Mouse (Mus musculus) telencephalon, adult 2 months (tissue): ENCODE data around the gene Yars.
A peak's percentile ranks its signal among the peaks of the same experiment; 100 is the strongest.
"Not testable (repeated sequence)": the region's sequence is repeated elsewhere in the genome, so short reads cannot be mapped to it uniquely, and the experiment has no call there.

Experiments
- DNase-seq: peaks from one replicate; pipeline ENCODE4 v3.0.0-alpha.2; 2011; ENCODE audit warnings: low read depth, low spot score

The Yars gene

GRCm38 (mm10) chr4:129188803-129189541, 588 bp upstream of the Yars start:
- DNase-seq: peak; percentile 10

GRCm38 (mm10) chr4:129190538-129190937, 978 bp downstream of the Yars start:
- peak; percentile 3 for DNase-seq

GRCm38 (mm10) chr4:129191691-129192090, 2.1 kb downstream of the Yars start:
- DNase-seq: no peak

GRCm38 (mm10) chr4:129194280-129194679, 4.7 kb downstream of the Yars start:
- DNase-seq: no peak

DNA sequence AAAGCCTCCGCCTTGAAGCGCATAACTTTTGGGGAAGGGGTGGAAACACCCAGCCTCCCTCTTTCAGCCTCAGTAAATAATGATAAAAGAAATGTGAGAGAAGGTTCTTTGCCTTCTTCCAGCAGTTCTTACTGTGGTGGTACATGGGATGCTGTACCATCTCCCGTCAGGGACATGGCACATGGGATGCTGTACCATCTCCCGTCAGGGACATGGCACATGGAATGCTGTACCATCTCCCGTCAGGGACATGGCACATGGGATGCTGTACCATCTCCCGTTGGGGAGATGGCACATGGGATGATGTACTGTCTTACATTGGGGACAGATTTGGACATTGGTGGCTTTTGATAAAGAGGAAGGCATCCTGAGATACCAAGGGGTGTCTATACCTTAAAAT, 8.0 kb downstream of the Yars start:
- DNase-seq: no peak

DNA sequence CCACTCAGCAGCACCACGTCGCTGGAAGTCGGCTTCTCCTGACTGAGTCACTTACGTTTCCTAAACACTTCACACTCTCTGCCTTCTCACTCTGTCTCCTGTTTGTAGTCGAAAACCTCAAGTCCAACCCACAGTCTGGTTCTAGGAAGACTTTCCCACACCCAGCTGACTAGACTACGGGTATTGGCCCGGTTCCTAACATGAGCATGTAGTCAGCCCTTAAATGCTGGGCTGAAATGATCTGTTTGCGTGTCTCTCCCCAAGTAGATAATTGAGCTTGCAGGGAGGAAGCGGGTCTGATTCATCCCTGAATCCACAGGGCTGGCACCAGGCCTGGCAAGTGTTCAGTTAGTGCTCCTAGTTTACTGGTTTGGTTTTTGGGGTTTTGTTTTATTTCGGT, 15.1 kb downstream of the Yars start:
- peak; percentile 59 for DNase-seq

- no peak for DNase-seq
Measured at GRCm38 (mm10) chr4:129206792-129207191, 17.2 kb downstream of the Yars start.

DNA sequence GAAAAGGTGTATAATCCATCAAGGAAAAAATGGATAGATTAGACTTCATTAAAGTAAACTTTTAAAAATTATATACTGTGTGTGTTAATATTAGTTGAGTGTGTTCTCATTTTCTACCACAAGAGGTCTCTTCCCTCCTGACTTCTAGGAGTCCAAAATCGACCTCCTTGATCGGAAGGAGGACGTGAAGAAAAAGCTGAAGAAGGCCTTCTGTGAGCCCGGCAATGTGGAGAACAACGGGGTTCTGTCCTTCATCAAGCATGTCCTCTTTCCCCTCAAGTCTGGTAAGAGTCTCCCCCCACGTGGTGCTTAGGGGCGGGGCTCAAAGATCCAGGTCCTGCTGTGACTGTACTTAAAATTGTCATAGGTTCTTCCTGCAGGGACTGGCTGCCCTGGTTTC, 19.9 kb downstream of the Yars start:
- no peak for DNase-seq

GRCm38 (mm10) chr4:129211461-129211860, 21.9 kb downstream of the Yars start:
- DNase-seq: no peak

GRCm38 (mm10) chr4:129212486-129212885, 22.9 kb downstream of the Yars start:
- DNase-seq: not testable (repeated sequence)

DNA sequence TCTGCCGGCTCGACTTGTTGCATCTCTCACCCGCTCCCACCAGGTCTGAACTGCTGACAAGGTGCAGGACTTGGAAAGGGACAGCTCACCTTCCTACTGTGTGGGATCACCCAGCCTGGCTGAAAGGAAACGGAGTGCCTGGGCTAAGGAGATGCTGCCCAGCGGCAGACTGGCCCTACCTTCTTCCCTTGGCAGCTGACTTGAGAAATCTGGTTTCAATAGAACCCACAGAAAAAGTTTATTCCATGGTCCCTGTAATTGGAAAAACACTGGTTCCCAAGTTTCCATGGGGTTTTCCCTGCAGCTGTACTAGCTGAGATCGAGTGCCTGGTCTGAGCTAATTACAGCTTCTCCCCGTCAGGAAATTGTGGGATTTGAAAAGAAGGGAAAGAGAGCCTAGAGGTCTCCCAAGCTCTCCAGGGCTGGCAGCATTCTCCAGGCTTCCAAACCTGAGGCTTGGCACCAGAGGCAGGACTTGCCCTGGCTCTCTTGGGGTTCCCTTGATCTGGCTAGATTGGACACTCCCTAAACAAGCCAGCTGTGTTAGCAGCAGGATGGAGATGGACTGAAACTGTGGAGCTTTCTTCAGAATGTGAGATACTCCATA, 29.1 kb downstream of the Yars start:
- DNase-seq: no peak

DNA sequence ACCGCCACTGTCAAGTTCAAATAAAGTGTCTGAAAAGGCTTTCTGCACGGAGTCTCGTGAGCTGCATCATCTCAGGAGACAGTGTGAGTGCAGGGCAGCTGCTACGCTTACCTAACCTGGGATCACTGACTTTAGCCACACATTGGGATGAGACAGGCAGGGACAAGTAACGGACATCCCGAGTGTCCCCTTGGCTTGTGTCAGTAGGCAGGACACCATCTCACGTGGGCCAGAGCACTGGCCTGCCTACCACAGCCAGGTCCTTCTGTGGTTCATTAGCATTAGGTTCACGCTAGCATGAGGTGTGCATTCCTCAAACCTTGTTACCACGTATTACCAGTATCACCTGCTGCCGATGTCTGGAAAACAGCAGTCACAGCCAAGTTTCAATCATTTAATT, 29.6 kb downstream of the Yars start:
- no peak for DNase-seq

- no peak for DNase-seq
Measured at GRCm38 (mm10) chr4:129220376-129221089, 31.0 kb downstream of the Yars start.

DNA sequence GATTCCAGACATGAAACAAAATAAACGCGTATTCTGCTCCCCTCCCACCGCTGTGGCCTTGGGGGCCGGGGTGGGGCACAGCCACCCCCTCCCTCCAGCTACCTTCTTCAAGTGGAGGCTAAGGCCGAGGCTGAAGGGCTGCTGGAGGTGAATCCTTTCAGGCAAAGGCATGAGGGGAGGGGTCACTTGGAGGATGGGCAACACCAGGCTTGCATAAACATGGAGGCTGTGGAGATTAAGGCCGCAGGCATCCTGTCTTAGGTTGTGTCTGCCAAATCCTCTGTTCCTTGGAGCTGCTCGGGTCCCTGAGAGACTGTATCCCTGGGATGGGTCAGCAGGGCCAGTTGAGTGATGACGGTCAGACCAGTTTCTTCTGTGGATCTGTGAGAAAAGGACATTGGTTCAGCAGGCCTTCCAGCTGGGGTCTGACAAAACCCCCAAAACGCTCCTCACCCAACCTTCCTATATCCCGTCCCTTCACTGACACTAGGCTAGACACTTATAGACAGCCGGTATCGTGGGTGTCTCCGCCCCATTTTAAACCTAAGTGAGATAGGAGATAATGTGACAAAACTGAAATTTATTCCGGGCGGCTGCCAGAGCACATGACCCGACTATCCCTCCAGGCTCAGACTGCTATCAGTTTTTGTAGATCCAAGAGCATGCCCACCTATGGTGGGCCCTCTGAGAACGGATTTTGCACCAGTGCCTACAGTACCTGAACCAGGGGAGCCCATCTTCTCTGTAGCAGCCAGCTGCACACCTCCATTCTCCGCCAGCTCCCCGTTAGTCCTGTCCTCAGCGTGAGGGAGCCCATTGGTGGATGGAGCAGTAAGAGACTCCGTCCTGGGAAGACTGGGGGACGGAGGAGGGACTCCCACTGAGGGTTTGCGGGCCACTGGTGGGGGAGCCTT, 31.8 kb downstream of the Yars start:
- DNase-seq: no peak

DNA sequence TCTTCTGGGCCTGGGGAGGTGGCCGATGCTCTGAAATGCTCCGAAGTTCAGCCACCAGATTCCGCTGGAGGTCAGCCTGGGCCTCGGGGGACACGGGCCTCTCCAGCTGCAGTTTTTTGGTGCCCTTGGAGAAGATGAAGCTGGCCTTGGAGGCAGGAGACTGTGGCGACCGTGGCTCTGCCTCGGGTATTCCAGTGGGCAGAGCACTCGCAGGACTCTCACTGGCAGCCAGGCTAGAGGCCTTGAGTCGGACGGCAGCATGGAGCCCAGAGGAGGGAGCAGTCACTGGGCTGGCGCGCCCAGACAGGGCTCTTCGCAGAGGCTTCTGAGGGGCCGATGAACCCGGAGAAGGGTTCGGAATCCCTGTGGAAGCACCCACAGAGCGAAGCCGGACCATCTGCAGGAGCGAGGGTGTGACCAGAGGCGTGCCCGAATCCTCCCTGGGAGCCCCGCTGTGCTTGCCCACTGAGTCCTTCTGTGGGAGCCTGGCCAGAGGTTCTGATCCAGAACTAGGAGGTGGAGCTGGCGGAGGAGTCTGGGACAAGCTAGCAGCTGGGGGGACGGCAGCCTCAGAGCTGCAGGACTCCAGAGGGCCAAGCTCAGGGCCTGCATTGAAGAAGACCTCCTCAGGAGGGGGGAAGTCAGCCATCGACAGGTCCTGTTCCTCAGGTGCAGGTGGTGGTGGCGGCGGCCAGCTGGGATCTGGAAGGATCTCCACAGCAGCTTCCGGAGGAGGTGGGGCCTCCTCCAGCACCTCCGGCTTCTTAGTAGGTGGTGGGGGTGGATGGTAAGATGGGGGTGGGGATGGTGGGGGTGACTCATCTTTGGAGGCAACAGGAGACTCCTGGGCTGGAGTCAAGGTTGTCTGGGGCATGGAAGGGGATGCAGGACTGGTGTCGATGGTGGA, 32.7 kb downstream of the Yars start:
- no peak for DNase-seq

GRCm38 (mm10) chr4:129223421-129224281, 34.1 kb downstream of the Yars start:
- no peak for DNase-seq

- DNase-seq: no peak
Measured at GRCm38 (mm10) chr4:129225315-129225714, 35.8 kb downstream of the Yars start.

- no peak for DNase-seq
Measured at GRCm38 (mm10) chr4:129226441-129226963, 36.9 kb downstream of the Yars start.

DNA sequence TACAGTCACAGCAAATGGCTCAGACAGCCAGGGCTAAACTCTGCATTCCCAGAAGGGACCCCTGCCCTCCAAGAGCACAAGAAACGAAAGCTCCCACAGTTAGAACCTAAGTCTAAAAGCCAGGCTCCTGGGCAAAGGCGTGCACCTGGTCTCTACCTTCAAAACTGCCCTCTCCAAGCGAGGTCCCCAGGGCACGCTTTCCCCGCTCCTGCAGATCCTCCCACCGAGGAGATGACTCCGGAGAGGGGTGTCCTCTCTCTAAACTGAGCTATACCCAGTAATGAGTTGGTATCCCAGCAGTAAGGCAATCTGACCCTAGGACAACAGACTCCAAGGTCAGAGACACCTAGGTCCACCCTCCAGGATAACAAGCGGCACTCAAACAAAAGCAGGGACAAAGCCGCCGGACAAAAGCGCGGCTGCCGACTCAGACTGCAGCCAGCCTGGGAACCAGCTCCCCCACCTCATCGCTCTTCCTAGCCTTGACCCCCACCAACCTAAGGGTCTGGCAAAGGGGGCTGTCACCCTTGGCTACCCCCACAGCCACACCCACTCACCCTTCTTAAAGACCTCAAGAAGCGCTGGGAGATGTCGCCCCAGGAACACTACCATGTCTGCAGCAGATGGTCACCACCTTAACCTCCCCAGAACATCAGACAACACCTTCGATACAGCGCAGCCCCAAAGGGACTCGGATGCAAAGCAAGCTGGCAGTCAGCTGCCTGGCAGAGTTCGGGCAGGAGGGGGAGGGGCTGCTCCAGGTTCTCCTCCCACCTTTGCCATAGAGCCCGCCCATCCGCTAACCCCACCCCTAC, 37.8 kb downstream of the Yars start:
- no peak for DNase-seq
